In the genomic region with DNA sequence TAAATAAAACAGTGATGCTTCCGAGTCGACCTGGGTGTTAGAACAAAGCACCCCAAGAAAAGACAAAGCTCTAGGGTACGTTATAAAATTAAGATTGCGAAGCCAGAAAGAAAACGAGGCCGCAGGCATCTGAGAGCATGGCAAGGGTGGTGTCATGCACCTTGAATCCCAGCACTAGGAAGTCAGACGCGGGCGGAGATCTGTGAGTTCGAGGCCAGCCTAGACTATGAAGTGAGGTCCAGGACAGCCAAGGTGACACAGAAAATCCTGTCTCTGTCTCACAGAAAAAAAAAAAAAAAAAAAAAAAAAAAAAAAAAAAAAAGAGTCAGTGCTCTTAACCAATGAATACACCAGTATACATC, we compare ENCODE assay signal across 9 mouse cellular contexts. TPM values are rescaled to one million over a fixed set of nuclear protein-coding genes. Genes with fewer than 3 reads are reported as not detected.
DNase-seq lines count a peak whose midpoint lies in the region; ATAC-seq and TF ChIP-seq lines count a peak whose summit lies in the region.
"Had no signal": no experiment of that assay in that cellular context is flagged by ENCODE, and none has a peak within 500 bp of the region (broad histone marks: within the 10 kb centered on the region; RNA-seq: fewer than 3 reads in every experiment).

No protein-coding gene starts in this region.

- no peaks in the 10 kb centered on the region for H3K36me3 ChIP-seq in kidney, adult 2 months (ENCODE audit: control insufficient read depth, insufficient read depth, low read length)
- peaks cover 4% of the 10 kb centered on the region; the same call in 1 of the 2 replicates for H3K36me3 ChIP-seq in ES-Bruce4 (ENCODE audit: control insufficient read depth, insufficient read depth, low read length, poor library complexity, severe bottlenecking)
- no peaks in the 10 kb centered on the region for H3K36me3 ChIP-seq in embryonic facial prominence, embryonic 11.5 days (replicated peaks; ENCODE audit: control insufficient read depth, insufficient read depth, low read depth, low read length)
- no peaks in the 10 kb centered on the region for H3K36me3 ChIP-seq in hindbrain, embryonic 15.5 days

- H3K4me2 ChIP-seq in embryonic facial prominence, embryonic 11.5 days (ENCODE audit: low read depth, low read length) = peak overlapping the region; percentile 5
- H3K4me2 ChIP-seq in hindbrain, embryonic 15.5 days = peak overlapping the region; percentile 96

- peak overlapping the region; percentile 64 for H3K9ac ChIP-seq in ES-Bruce4 (ENCODE audit: low read depth, poor library complexity, severe bottlenecking)
- H3K9ac ChIP-seq in embryonic facial prominence, embryonic 11.5 days (replicated peaks; ENCODE audit: low read length) = no peak overlapping the region; the same call in 1 of the 2 replicates
- H3K9ac ChIP-seq in hindbrain, embryonic 15.5 days = peak overlapping the region; percentile 52

- H3K27me3 ChIP-seq in kidney, adult 2 months (replicated peaks; ENCODE audit: control insufficient read depth, insufficient read depth, low read length) = no peaks in the 10 kb centered on the region
- no peaks in the 10 kb centered on the region for H3K27me3 ChIP-seq in ES-Bruce4 (ENCODE audit: control insufficient read depth, insufficient read depth, low read length, poor library complexity, severe bottlenecking)
- no peaks in the 10 kb centered on the region for H3K27me3 ChIP-seq in embryonic facial prominence, embryonic 11.5 days (ENCODE audit: control insufficient read depth, insufficient read depth, low read length)
- H3K27me3 ChIP-seq in hindbrain, embryonic 15.5 days = no peaks in the 10 kb centered on the region

- DNase-seq in kidney, adult 2 months = no peak
- DNase-seq in kidney, adult 11 months = no peak
- DNase-seq in embryonic facial prominence, embryonic 11.5 days (ENCODE audit: low spot score) = no peak
- peak; percentile 67 for DNase-seq in testis, postnatal 10 days (ENCODE audit: low spot score)
- DNase-seq in right cerebral cortex, adult 2 months (ENCODE audit: low spot score in 2 of 2) = no peak

- H3K4me1 ChIP-seq in kidney, adult 2 months (ENCODE audit: control insufficient read depth, insufficient read depth, low read length) = peaks cover 16% of the 10 kb centered on the region
- H3K4me1 ChIP-seq in ES-Bruce4 (ENCODE audit: control insufficient read depth, insufficient read depth, low read length) = no peaks in the 10 kb centered on the region
- no peaks in the 10 kb centered on the region for H3K4me1 ChIP-seq in embryonic facial prominence, embryonic 11.5 days (ENCODE audit: control insufficient read depth, insufficient read depth, low read length)
- H3K4me1 ChIP-seq in hindbrain, embryonic 15.5 days (replicated peaks) = peaks cover 26% of the 10 kb centered on the region

- no peak for TF ChIP-seq CTCF in kidney, adult 2 months (conservative IDR thresholded peaks at IDR 0.05; ENCODE audit: insufficient read depth, insufficient read length, low read depth, low read length)
- no peak for TF ChIP-seq CTCF in ES-Bruce4 (IDR thresholded peaks at IDR 0.05; ENCODE audit: low read depth, low read length)

- no peaks in the 10 kb centered on the region for H3K9me3 ChIP-seq in ES-Bruce4 (replicated peaks; ENCODE audit: control insufficient read depth, insufficient read depth, low read length, poor library complexity, severe bottlenecking)
- no peaks in the 10 kb centered on the region for H3K9me3 ChIP-seq in embryonic facial prominence, embryonic 11.5 days (replicated peaks; ENCODE audit: control insufficient read depth, low read length)
- H3K9me3 ChIP-seq in hindbrain, embryonic 15.5 days = no peaks in the 10 kb centered on the region

- no peak for TF ChIP-seq EP300 in ES-Bruce4 (IDR thresholded peaks at IDR 0.05; ENCODE audit: insufficient read depth, low read depth, low read length)

- peak; percentile 14; the same call in 1 of the 2 replicates for ATAC-seq in embryonic facial prominence, embryonic 11.5 days (replicated peaks; ENCODE audit: insufficient number of reproducible peaks, low FRiP score, low TSS enrichment, low read depth)
- ATAC-seq in hindbrain, embryonic 15.5 days (ENCODE audit: low FRiP score, low read depth) = no peak; the same call in 1 of the 2 replicates
- peak; percentile 23 for ATAC-seq in megakaryocyte, adult 5-6 weeks (ENCODE audit: poor library complexity, severe bottlenecking)

- H3K27ac ChIP-seq in kidney, adult 2 months (ENCODE audit: insufficient read depth, low read depth, low read length) = no peak overlapping the region
- H3K27ac ChIP-seq in ES-Bruce4 (ENCODE audit: insufficient read depth, low read length) = no peak overlapping the region; the same call in 1 of the 2 replicates
- H3K27ac ChIP-seq in embryonic facial prominence, embryonic 11.5 days (replicated peaks; ENCODE audit: low read depth, low read length) = no peak overlapping the region
- peak overlapping the region; percentile 52; the same call in 1 of the 2 replicates for H3K27ac ChIP-seq in hindbrain, embryonic 15.5 days (replicated peaks)

- WGBS in kidney, adult 2 months = 15% methylated on average over 10 of the region's 10 CpGs
- WGBS in embryonic facial prominence, embryonic 11.5 days = 9% methylated on average over 10 of the region's 10 CpGs
- WGBS in hindbrain, embryonic 15.5 days = 6% methylated on average over 10 of the region's 10 CpGs

- H3K4me3 ChIP-seq in kidney, adult 2 months (ENCODE audit: insufficient read depth, low read depth, low read length) = peak overlapping the region; percentile 44
- H3K4me3 ChIP-seq in ES-Bruce4 (ENCODE audit: low read depth, low read length) = peak overlapping the region; percentile 75
- peak overlapping the region; percentile 97 for H3K4me3 ChIP-seq in embryonic facial prominence, embryonic 11.5 days (ENCODE audit: low read depth, low read length)
- H3K4me3 ChIP-seq in hindbrain, embryonic 15.5 days = peak overlapping the region; percentile 99

- no peak for TF ChIP-seq POLR2A in kidney, adult 2 months (IDR thresholded peaks at IDR 0.05; ENCODE audit: low read depth, low read length)
- TF ChIP-seq POLR2A in ES-Bruce4 (IDR thresholded peaks at IDR 0.05; ENCODE audit: insufficient read depth, low read length) = no peak

RNA-seq across cellular contexts. Expression of a gene that starts 0.6 kb away (rescaled TPM):
- polyA plus RNA-seq in kidney, adult 2 months (2012; rRNA removed) = 36.3 and 37.3 TPM in 2 replicates
- polyA plus RNA-seq in ES-Bruce4 (2011; ENCODE audit: insufficient read depth, insufficient read length, low read depth, missing spikeins) = 66.9 and 74.2 TPM in 2 replicates
- polyA plus RNA-seq in embryonic facial prominence, embryonic 11.5 days (2014; fragmentation: Nextera tagmentation; extraction: Ambion mirVana) = 21.5 and 21.7 TPM in 2 replicates
- 15.6 and 18.5 TPM in 2 replicates for polyA plus RNA-seq in hindbrain, embryonic 15.5 days (2015; fragmentation: Nextera tagmentation; extraction: Ambion mirVana)
- 16.8 and 18.9 TPM in 2 replicates for total RNA-seq in megakaryocyte, adult 5-6 weeks (2015)
- 18.5 and 22.2 TPM in 2 replicates for total RNA-seq in megakaryocyte, adult 5-6 weeks (2017)

RNA-seq across cellular contexts. Expression of a gene that starts 20.1 kb away (rescaled TPM):
- polyA plus RNA-seq in kidney, adult 2 months (2012; rRNA removed) = 104 and 113 TPM in 2 replicates
- 508 and 526 TPM in 2 replicates for polyA plus RNA-seq in ES-Bruce4 (2011; ENCODE audit: insufficient read depth, insufficient read length, low read depth, missing spikeins)
- 269 and 289 TPM in 2 replicates for polyA plus RNA-seq in embryonic facial prominence, embryonic 11.5 days (2014; fragmentation: Nextera tagmentation; extraction: Ambion mirVana)
- polyA plus RNA-seq in hindbrain, embryonic 15.5 days (2015; fragmentation: Nextera tagmentation; extraction: Ambion mirVana) = 170 and 183 TPM in 2 replicates
- total RNA-seq in megakaryocyte, adult 5-6 weeks (2015) = 131 and 154 TPM in 2 replicates
- total RNA-seq in megakaryocyte, adult 5-6 weeks (2017) = 217 and 229 TPM in 2 replicates

RNA-seq across cellular contexts. Expression of a gene that starts 33.3 kb away (rescaled TPM):
- polyA plus RNA-seq in kidney, adult 2 months (2012; rRNA removed) = 71.9 and 100 TPM in 2 replicates
- polyA plus RNA-seq in ES-Bruce4 (2011; ENCODE audit: insufficient read depth, insufficient read length, low read depth, missing spikeins) = 207 and 219 TPM in 2 replicates
- 73.6 and 79.3 TPM in 2 replicates for polyA plus RNA-seq in embryonic facial prominence, embryonic 11.5 days (2014; fragmentation: Nextera tagmentation; extraction: Ambion mirVana)
- 48.6 and 56.2 TPM in 2 replicates for polyA plus RNA-seq in hindbrain, embryonic 15.5 days (2015; fragmentation: Nextera tagmentation; extraction: Ambion mirVana)
- 134 and 135 TPM in 2 replicates for total RNA-seq in megakaryocyte, adult 5-6 weeks (2015)
- total RNA-seq in megakaryocyte, adult 5-6 weeks (2017) = 99.8 and 106 TPM in 2 replicates

RNA-seq across cellular contexts. Expression of a gene that starts 39.4 kb away (rescaled TPM):
- 0.56 and 2.4 TPM in 2 replicates for polyA plus RNA-seq in kidney, adult 2 months (2012; rRNA removed)
- 0.18 TPM in 1 of 2 replicates, not detected in the other for polyA plus RNA-seq in ES-Bruce4 (2011; ENCODE audit: insufficient read depth, insufficient read length, low read depth, missing spikeins)
- not detected in 2 replicates for polyA plus RNA-seq in embryonic facial prominence, embryonic 11.5 days (2014; fragmentation: Nextera tagmentation; extraction: Ambion mirVana)
- 0.05 TPM in 1 of 2 replicates, not detected in the other for polyA plus RNA-seq in hindbrain, embryonic 15.5 days (2015; fragmentation: Nextera tagmentation; extraction: Ambion mirVana)
- 1.9 and 2.7 TPM in 2 replicates for total RNA-seq in megakaryocyte, adult 5-6 weeks (2015)
- total RNA-seq in megakaryocyte, adult 5-6 weeks (2017) = 0.70 and 1.4 TPM in 2 replicates
- polyA plus RNA-seq: brain, embryonic 14.5 days had no signal

RNA-seq across cellular contexts. Expression of a gene that starts 44.1 kb away (rescaled TPM):
- 11.0 and 11.5 TPM in 2 replicates for polyA plus RNA-seq in kidney, adult 2 months (2012; rRNA removed)
- polyA plus RNA-seq in ES-Bruce4 (2011; ENCODE audit: insufficient read depth, insufficient read length, low read depth, missing spikeins) = 64.3 and 68.4 TPM in 2 replicates
- polyA plus RNA-seq in embryonic facial prominence, embryonic 11.5 days (2014; fragmentation: Nextera tagmentation; extraction: Ambion mirVana) = 51.5 and 52.3 TPM in 2 replicates
- 30.7 and 33.3 TPM in 2 replicates for polyA plus RNA-seq in hindbrain, embryonic 15.5 days (2015; fragmentation: Nextera tagmentation; extraction: Ambion mirVana)
- 27.5 and 28.8 TPM in 2 replicates for total RNA-seq in megakaryocyte, adult 5-6 weeks (2015)
- total RNA-seq in megakaryocyte, adult 5-6 weeks (2017) = 25.0 and 26.3 TPM in 2 replicates

Comparison
In these comparisons a context has a peak if more than half of its experiments do, and no peak if none do; other contexts are left out.
1. H3K4me3 ChIP-seq: peak in every context shown above with its lines; median percentile 99 in hindbrain, embryonic 15.5 days; 97 in embryonic facial prominence, embryonic 11.5 days; 75 in ES-Bruce4; 44 in kidney, adult 2 months.